Mouse (Mus musculus): ENCODE results near the gene Serpina3i. TPM values are rescaled to one million over a fixed set of nuclear protein-coding genes. Genes with fewer than 3 reads are reported as not detected.
"Not testable (repeated sequence)": the region's sequence is repeated elsewhere in the genome, so short reads cannot be mapped to it uniquely, and the experiment has no call there.

The Serpina3i gene
- under 1 TPM; 0.28 to 0.50 TPM for total RNA-seq (2021)
- long read RNA-seq, experiment 1, partial matches to known transcripts: 0 of 1 reads
- long read RNA-seq, experiment 1, other reads (novel, unspliced or antisense): 1 of 1 reads
- long read RNA-seq, experiment 2: 0 reads

- DNase-seq (ENCODE audit: low spot score in 2 of 2): no peak
Measured at GRCm38 (mm10) chr12:104262863-104263262, at the start of gene Serpina3i. Gene Serpina3i, plus strand, starts transcription at chr12:104263122.

GRCm38 (mm10) chr12:104213689-104214444 lies 49.1 kb upstream of the Serpina3i start:
- DNase-seq (ENCODE audit: low spot score in 2 of 2): no peak

- no peak for DNase-seq (ENCODE audit: low spot score in 2 of 2)
Measured at GRCm38 (mm10) chr12:104214445-104214753, 48.5 kb upstream of the Serpina3i start, which contains the start of gene Serpina3f. Gene Serpina3f, plus strand, starts transcription at chr12:104214544.

- no peak for DNase-seq (ENCODE audit: low spot score in 2 of 2)
Measured at GRCm38 (mm10) chr12:104215249-104215648, 47.7 kb upstream of the Serpina3i start.

- no peak for DNase-seq (ENCODE audit: low spot score in 2 of 2)
Measured at GRCm38 (mm10) chr12:104221616-104222015, 41.3 kb upstream of the Serpina3i start.

- no peak for DNase-seq (ENCODE audit: low spot score in 2 of 2)
Measured at GRCm38 (mm10) chr12:104223690-104224089, 39.2 kb upstream of the Serpina3i start.

GRCm38 (mm10) chr12:104224598-104225300 lies 38.2 kb upstream of the Serpina3i start:
- no peak for DNase-seq (ENCODE audit: low spot score in 2 of 2)

- DNase-seq (ENCODE audit: low spot score in 2 of 2): no peak
Measured at GRCm38 (mm10) chr12:104230762-104231161, 32.2 kb upstream of the Serpina3i start.

- no peak for DNase-seq (ENCODE audit: low spot score in 2 of 2)
Measured at GRCm38 (mm10) chr12:104235915-104236314, 27.0 kb upstream of the Serpina3i start, which contains the start of gene Serpina3g. Gene Serpina3g, plus strand, starts transcription at chr12:104236245.

GRCm38 (mm10) chr12:104238048-104238447 lies 24.9 kb upstream of the Serpina3i start:
- DNase-seq (ENCODE audit: low spot score in 2 of 2): not testable (repeated sequence)

GRCm38 (mm10) chr12:104243307-104243706 lies 19.6 kb upstream of the Serpina3i start:
- DNase-seq (ENCODE audit: low spot score in 2 of 2): no peak

GRCm38 (mm10) chr12:104245092-104245491 lies 17.8 kb upstream of the Serpina3i start:
- DNase-seq (ENCODE audit: low spot score in 2 of 2): no peak

GRCm38 (mm10) chr12:104245595-104245994 lies 17.3 kb upstream of the Serpina3i start:
- DNase-seq (ENCODE audit: low spot score in 2 of 2): no peak

GRCm38 (mm10) chr12:104247553-104248002 lies 15.3 kb upstream of the Serpina3i start:
- DNase-seq (ENCODE audit: low spot score in 2 of 2): no peak

GRCm38 (mm10) chr12:104248231-104248630 lies 14.7 kb upstream of the Serpina3i start:
- no peak for DNase-seq (ENCODE audit: low spot score in 2 of 2)

- no peak for DNase-seq (ENCODE audit: low spot score in 2 of 2)
Measured at GRCm38 (mm10) chr12:104261041-104261440, 1.9 kb upstream of the Serpina3i start.

- DNase-seq (ENCODE audit: low spot score in 2 of 2): no peak
Measured at GRCm38 (mm10) chr12:104266374-104266773, 3.5 kb downstream of the Serpina3i start.

GRCm38 (mm10) chr12:104278216-104279055 lies 15.5 kb downstream of the Serpina3i start:
- no peak for DNase-seq (ENCODE audit: low spot score in 2 of 2)

- no peak for DNase-seq (ENCODE audit: low spot score in 2 of 2)
Measured at GRCm38 (mm10) chr12:104279056-104279435, 16.1 kb downstream of the Serpina3i start.

GRCm38 (mm10) chr12:104283380-104283779 lies 20.5 kb downstream of the Serpina3i start:
- no peak for DNase-seq (ENCODE audit: low spot score in 2 of 2)

- DNase-seq (ENCODE audit: low spot score in 2 of 2): no peak
Measured at GRCm38 (mm10) chr12:104288336-104288735, 25.4 kb downstream of the Serpina3i start.

All from adrenal gland, postnatal 4 days (tissue).